In genomic region chr19:17410465-17411065, GRCm38 (mm10) we compare ENCODE assay signal across 29 mouse cellular contexts. TPM values are rescaled to one million over a fixed set of nuclear protein-coding genes. Genes with fewer than 3 reads are reported as not detected.
DNase-seq lines count a peak whose midpoint lies in the region; ATAC-seq and TF ChIP-seq lines count a peak whose summit lies in the region.
"Had no signal": no experiment of that assay in that cellular context is flagged by ENCODE, and none has a peak within 500 bp of the region (broad histone marks: within the 10 kb centered on the region; RNA-seq: fewer than 3 reads in every experiment).

No protein-coding gene starts in this region.

- WGBS in intestine, embryonic 15.5 days = 54% methylated on average over 5 of the region's 5 CpGs
- WGBS in liver, embryonic 11.5 days = 54% methylated on average over 5 of the region's 5 CpGs
- WGBS in liver, postnatal 0 days (ENCODE audit: insufficient replicate concordance) = 40% methylated on average over 5 of the region's 5 CpGs
- 90% methylated on average over 5 of the region's 5 CpGs for WGBS in midbrain, embryonic 11.5 days

- H3K27me3 ChIP-seq in intestine, embryonic 15.5 days (replicated peaks) = no peaks in the 10 kb centered on the region
- H3K27me3 ChIP-seq in liver, embryonic 11.5 days (replicated peaks; ENCODE audit: control insufficient read depth, insufficient read depth, low read length) = no peaks in the 10 kb centered on the region
- no peaks in the 10 kb centered on the region for H3K27me3 ChIP-seq in liver, postnatal 0 days (ENCODE audit: insufficient read depth, low read length)
- no peaks in the 10 kb centered on the region for H3K27me3 ChIP-seq in midbrain, embryonic 11.5 days (ENCODE audit: control insufficient read depth, insufficient read depth, low read length)
- H3K27me3 ChIP-seq: CH12.LX; embryonic facial prominence, embryonic 13.5 days; forebrain, embryonic 12.5 days; hindbrain, embryonic 15.5 days; kidney, embryonic 15.5 days; limb, embryonic 13.5 days; lung, embryonic 15.5 days; neural tube, embryonic 13.5 days had no signal

- no peaks in the 10 kb centered on the region for H3K36me3 ChIP-seq in intestine, embryonic 15.5 days
- no peaks in the 10 kb centered on the region for H3K36me3 ChIP-seq in liver, embryonic 11.5 days (ENCODE audit: control insufficient read depth, insufficient read depth, low read length)
- H3K36me3 ChIP-seq in liver, postnatal 0 days (replicated peaks; ENCODE audit: insufficient read depth, low read length) = no peaks in the 10 kb centered on the region
- H3K36me3 ChIP-seq in midbrain, embryonic 11.5 days (ENCODE audit: control insufficient read depth, insufficient read depth, low read length) = no peaks in the 10 kb centered on the region
- H3K36me3 ChIP-seq: embryonic facial prominence, embryonic 13.5 days; forebrain, embryonic 12.5 days; G1E; heart, embryonic 10.5 days; hindbrain, embryonic 15.5 days; kidney, embryonic 15.5 days; limb, embryonic 13.5 days; lung, embryonic 15.5 days; neural tube, embryonic 13.5 days had no signal

- TF ChIP-seq EP300 in liver, postnatal 0 days (IDR thresholded peaks at IDR 0.05; ENCODE audit: low read depth) = no peak

- no peaks in the 10 kb centered on the region for H3K9me3 ChIP-seq in intestine, embryonic 15.5 days
- H3K9me3 ChIP-seq in liver, embryonic 11.5 days (ENCODE audit: control insufficient read depth, low read length) = no peaks in the 10 kb centered on the region
- H3K9me3 ChIP-seq in liver, postnatal 0 days (ENCODE audit: low read length) = no peaks in the 10 kb centered on the region
- H3K9me3 ChIP-seq in midbrain, embryonic 11.5 days (ENCODE audit: control insufficient read depth, low read length) = no peaks in the 10 kb centered on the region
- H3K9me3 ChIP-seq: forebrain, embryonic 12.5 days; heart, embryonic 10.5 days; hindbrain, embryonic 15.5 days; lung, embryonic 15.5 days; neural tube, embryonic 13.5 days had no signal

- H3K9ac ChIP-seq in intestine, embryonic 15.5 days = no peak overlapping the region
- no peak overlapping the region for H3K9ac ChIP-seq in liver, embryonic 11.5 days (ENCODE audit: low read depth, low read length)
- no peak overlapping the region for H3K9ac ChIP-seq in liver, postnatal 0 days (replicated peaks)
- H3K9ac ChIP-seq in midbrain, embryonic 11.5 days (ENCODE audit: low read length) = no peak overlapping the region
- H3K9ac ChIP-seq: embryonic facial prominence, embryonic 13.5 days; forebrain, embryonic 12.5 days; hindbrain, embryonic 15.5 days; kidney, embryonic 15.5 days; limb, embryonic 13.5 days; lung, embryonic 15.5 days; neural tube, embryonic 13.5 days had no signal

- 0 out of 2 replicates have a peak overlapping the region, but pooled peaks have one; percentile 3 for H3K4me2 ChIP-seq in intestine, embryonic 15.5 days (replicated peaks)
- H3K4me2 ChIP-seq in liver, embryonic 11.5 days = no peak overlapping the region
- H3K4me2 ChIP-seq in liver, postnatal 0 days (ENCODE audit: low read depth, low read length) = no peak overlapping the region
- H3K4me2 ChIP-seq in midbrain, embryonic 11.5 days = no peak overlapping the region
- H3K4me2 ChIP-seq: embryonic facial prominence, embryonic 13.5 days; forebrain, embryonic 12.5 days; hindbrain, embryonic 15.5 days; kidney, embryonic 15.5 days; limb, embryonic 13.5 days; lung, embryonic 15.5 days; neural tube, embryonic 13.5 days had no signal

- ATAC-seq in intestine, embryonic 15.5 days = peak; percentile 95
- ATAC-seq in liver, embryonic 11.5 days (replicated peaks; ENCODE audit: low FRiP score) = peak; percentile 67
- peak; percentile 83 for ATAC-seq in liver, postnatal 0 days
- no peak for ATAC-seq in midbrain, embryonic 11.5 days (ENCODE audit: low FRiP score)
- ATAC-seq: midbrain, embryonic 16.5 days; Patski had no signal

- DNase-seq in liver, embryonic 11.5 days (ENCODE audit: low spot score) = no peak
- peak; percentile 25 for DNase-seq in liver, postnatal 0 days
- peak; percentile 84 for DNase-seq in yolk sac, embryonic 10.5 days (ENCODE audit: low spot score)
- no peak for DNase-seq in frontal cortex, postnatal 36 days (ENCODE audit: low spot score in 2 of 2)
- DNase-seq in midbrain, embryonic 11.5 days (ENCODE audit: low spot score, missing footprints) = no peak
- DNase-seq in urinary bladder, postnatal 4 days (ENCODE audit: low spot score in 2 of 2) = no peak
- DNase-seq: B cell, adult 2 months; cerebellum, adult 2 months; cerebellum, postnatal 25 days; embryo, embryonic 11 days; kidney, adult 11 months; kidney, postnatal 4 days; lung, postnatal 4 days; thymus, postnatal 14 days had no signal

- TF ChIP-seq CTCF in liver, postnatal 0 days (IDR thresholded peaks at IDR 0.05; ENCODE audit: low read depth) = no peak

- no peak overlapping the region for H3K4me3 ChIP-seq in intestine, embryonic 15.5 days (replicated peaks)
- no peak overlapping the region for H3K4me3 ChIP-seq in liver, embryonic 11.5 days (ENCODE audit: low read depth, low read length)
- H3K4me3 ChIP-seq in liver, postnatal 0 days (ENCODE audit: low read depth, low read length) = no peak overlapping the region
- no peak overlapping the region for H3K4me3 ChIP-seq in midbrain, embryonic 11.5 days (ENCODE audit: low read depth, low read length)
- H3K4me3 ChIP-seq: embryonic facial prominence, embryonic 13.5 days; erythroblast, embryonic 14.5 days; forebrain, embryonic 12.5 days; heart, embryonic 10.5 days; hindbrain, embryonic 15.5 days; kidney, embryonic 15.5 days; limb, embryonic 13.5 days; lung, embryonic 15.5 days; myocyte; neural tube, embryonic 13.5 days had no signal

- H3K27ac ChIP-seq in intestine, embryonic 15.5 days = peak overlapping the region; percentile 66; the same call in 1 of the 2 replicates
- no peak overlapping the region for H3K27ac ChIP-seq in liver, embryonic 11.5 days (ENCODE audit: low read depth, low read length)
- peak overlapping the region; percentile 84 for H3K27ac ChIP-seq in liver, postnatal 0 days (ENCODE audit: low read depth)
- no peak overlapping the region for H3K27ac ChIP-seq in midbrain, embryonic 11.5 days (ENCODE audit: low read depth, low read length)
- H3K27ac ChIP-seq: embryonic facial prominence, embryonic 13.5 days; forebrain, embryonic 12.5 days; heart, embryonic 10.5 days; hindbrain, embryonic 15.5 days; kidney, embryonic 15.5 days; limb, embryonic 13.5 days; lung, embryonic 15.5 days; neural tube, embryonic 13.5 days had no signal

- H3K4me1 ChIP-seq in intestine, embryonic 15.5 days (replicated peaks) = no peaks in the 10 kb centered on the region
- H3K4me1 ChIP-seq in liver, embryonic 11.5 days (replicated peaks; ENCODE audit: control insufficient read depth, insufficient read depth, low read length) = no peaks in the 10 kb centered on the region
- H3K4me1 ChIP-seq in liver, postnatal 0 days (ENCODE audit: insufficient read depth) = peaks cover 9% of the 10 kb centered on the region
- no peaks in the 10 kb centered on the region for H3K4me1 ChIP-seq in midbrain, embryonic 11.5 days (ENCODE audit: control insufficient read depth, insufficient read depth, low read length)
- H3K4me1 ChIP-seq: embryonic facial prominence, embryonic 13.5 days; forebrain, embryonic 12.5 days; heart, embryonic 10.5 days; hindbrain, embryonic 15.5 days; kidney, embryonic 15.5 days; limb, embryonic 13.5 days; lung, embryonic 15.5 days; neural tube, embryonic 13.5 days had no signal

RNA-seq across cellular contexts. Expression of gene Rfk, which starts 16.7 kb away (rescaled TPM):
- 109 and 117 TPM in 2 replicates for polyA plus RNA-seq in intestine, embryonic 15.5 days (2015; fragmentation: Nextera tagmentation; extraction: Ambion mirVana)
- 86.0 and 88.3 TPM in 2 replicates for polyA plus RNA-seq in liver, embryonic 11.5 days (2014; fragmentation: Nextera tagmentation; extraction: Ambion mirVana)
- polyA plus RNA-seq in liver, postnatal 0 days (2015; fragmentation: Nextera tagmentation; extraction: Ambion mirVana) = 59.9 and 61.9 TPM in 2 replicates
- polyA plus RNA-seq in midbrain, embryonic 11.5 days (2014; fragmentation: Nextera tagmentation; extraction: Ambion mirVana) = 70.4 and 81.3 TPM in 2 replicates

RNA-seq across cellular contexts. Expression of gene Gcnt1, which starts 37.9 kb away (rescaled TPM):
- 4.3 and 5.1 TPM in 2 replicates for polyA plus RNA-seq in intestine, embryonic 15.5 days (2015; fragmentation: Nextera tagmentation; extraction: Ambion mirVana)
- polyA plus RNA-seq in liver, embryonic 11.5 days (2014; fragmentation: Nextera tagmentation; extraction: Ambion mirVana) = 26.0 and 28.8 TPM in 2 replicates
- 5.8 and 7.1 TPM in 2 replicates for polyA plus RNA-seq in liver, postnatal 0 days (2015; fragmentation: Nextera tagmentation; extraction: Ambion mirVana)
- 4.2 and 5.3 TPM in 2 replicates for polyA plus RNA-seq in midbrain, embryonic 11.5 days (2014; fragmentation: Nextera tagmentation; extraction: Ambion mirVana)

Comparison
In these comparisons a context has a peak if more than half of its experiments do, and no peak if none do; other contexts are left out.
1. H3K27ac ChIP-seq: peak in intestine, embryonic 15.5 days (single experiment) and liver, postnatal 0 days (single experiment); none in liver, embryonic 11.5 days (single experiment) and midbrain, embryonic 11.5 days (single experiment).
2. DNase-seq: peak in liver, postnatal 0 days (single experiment) and yolk sac, embryonic 10.5 days (single experiment); none in liver, embryonic 11.5 days (single experiment), frontal cortex, postnatal 36 days (0 of 2), midbrain, embryonic 11.5 days (single experiment) and urinary bladder, postnatal 4 days (0 of 2).